Mouse (Mus musculus): ENCODE measurements around the gene Itgbl1. TPM values are rescaled to one million over a fixed set of nuclear protein-coding genes. Genes with fewer than 3 reads are reported as not detected.

Gene Itgbl1
- polyA plus RNA-seq, 1 experiment from 2014 or later = 4.8 TPM

DNA sequence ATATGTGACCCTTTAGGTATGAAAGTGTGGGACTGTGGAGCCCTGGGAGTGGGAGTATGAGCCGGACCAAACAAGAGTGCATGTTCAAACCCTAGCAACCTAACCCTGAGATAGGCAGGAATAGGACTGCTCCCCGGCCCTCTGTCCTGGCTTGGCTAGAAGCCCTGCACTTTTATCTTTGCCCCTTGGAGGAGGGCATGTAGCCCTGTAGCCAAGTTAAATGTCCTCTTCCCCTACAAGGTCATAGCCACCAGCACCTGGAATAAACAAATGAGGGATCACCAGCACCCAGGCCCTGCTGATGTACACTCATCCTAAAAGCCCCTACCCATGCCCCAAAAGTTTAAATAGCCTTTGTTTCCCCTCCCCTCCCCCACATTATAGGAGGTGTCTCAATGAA is 18.3 kb downstream of the Itgbl1 start:
- H3K36me3 ChIP-seq (ENCODE audit: control insufficient read depth, insufficient read depth) = no peaks in the 10 kb centered on the region
- WGBS = 76% methylated on average over 2 of the region's 2 CpGs
- no peak for ATAC-seq

DNA sequence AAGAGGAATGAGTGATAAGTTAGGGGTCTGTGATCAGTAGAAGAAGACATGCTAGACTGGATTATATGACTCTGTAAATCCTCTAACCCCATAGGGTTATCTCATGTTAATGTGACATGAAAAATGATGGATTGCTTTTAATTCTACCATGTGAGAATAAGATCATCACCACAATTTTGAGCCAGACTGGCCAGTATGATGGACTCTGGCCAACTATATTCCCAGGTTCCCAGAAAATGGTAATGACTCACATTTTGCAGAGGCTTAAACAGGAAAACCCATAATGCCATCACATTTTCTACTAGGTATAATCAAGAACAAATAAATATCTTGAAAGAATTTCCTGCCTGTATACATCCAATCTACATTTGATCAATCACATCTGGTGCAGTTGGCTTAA is 55.0 kb downstream of the Itgbl1 start:
- no peak for ATAC-seq
- H3K27me3 ChIP-seq (replicated peaks; ENCODE audit: control insufficient read depth, insufficient read depth, low read length) = no peaks in the 10 kb centered on the region
- H3K4me2 ChIP-seq (ENCODE audit: low read length) = no peak overlapping the region
- no peak overlapping the region for H3K4me3 ChIP-seq (replicated peaks; ENCODE audit: low read length)
- no peaks in the 10 kb centered on the region for H3K36me3 ChIP-seq (ENCODE audit: control insufficient read depth, insufficient read depth)
- no peaks in the 10 kb centered on the region for H3K4me1 ChIP-seq (replicated peaks; ENCODE audit: control insufficient read depth, insufficient read depth, low read length)
- no peaks in the 10 kb centered on the region for H3K9me3 ChIP-seq (ENCODE audit: control insufficient read depth, low read length)
- H3K9ac ChIP-seq (replicated peaks; ENCODE audit: low read depth, low read length) = no peak overlapping the region
- no peak overlapping the region for H3K27ac ChIP-seq (ENCODE audit: low read length)

More for the DNA sequence above, 18.3 kb downstream of the Itgbl1 start:
- Histone ChIP-seq H3K4me1 (replicated peaks; ENCODE audit: control insufficient read depth, insufficient read depth, low read length) (no peaks in the 10 kb centered on the region), H3K9ac (replicated peaks; ENCODE audit: low read depth, low read length) (no peak overlapping the region), H3K4me2 (ENCODE audit: low read length) (no peak overlapping the region), H3K27ac (ENCODE audit: low read length) (no peak overlapping the region), H3K4me3 (replicated peaks; ENCODE audit: low read length) (no peak overlapping the region), H3K27me3 (replicated peaks; ENCODE audit: control insufficient read depth, insufficient read depth, low read length) (no peaks in the 10 kb centered on the region), H3K9me3 (ENCODE audit: control insufficient read depth, low read length) (no peaks in the 10 kb centered on the region)

DNA sequence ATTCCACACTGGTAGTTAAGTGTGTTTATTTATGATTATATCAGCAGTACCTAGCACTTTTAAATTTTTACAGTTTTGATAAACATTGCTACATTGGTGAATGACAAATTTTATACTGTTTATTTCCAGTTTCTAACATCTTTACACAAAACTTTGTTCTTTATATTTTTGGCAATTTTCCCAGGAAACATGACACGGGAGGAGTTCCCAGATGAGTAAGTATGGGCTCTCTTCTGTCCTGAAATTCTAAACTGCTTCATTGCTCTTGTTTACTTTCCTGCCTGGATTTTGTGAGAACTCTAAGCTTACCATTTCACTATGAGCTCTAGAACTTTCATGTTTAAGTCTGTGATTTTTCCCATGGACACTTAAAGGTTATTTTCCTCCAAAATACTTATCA is 82.3 kb downstream of the Itgbl1 start:
- H3K9me3 ChIP-seq (ENCODE audit: control insufficient read depth, low read length) = no peaks in the 10 kb centered on the region
- no peaks in the 10 kb centered on the region for H3K36me3 ChIP-seq (ENCODE audit: control insufficient read depth, insufficient read depth)
- no peak overlapping the region for H3K4me3 ChIP-seq (replicated peaks; ENCODE audit: low read length)
- no peaks in the 10 kb centered on the region for H3K27me3 ChIP-seq (replicated peaks; ENCODE audit: control insufficient read depth, insufficient read depth, low read length)
- no peak for ATAC-seq
- H3K9ac ChIP-seq (replicated peaks; ENCODE audit: low read depth, low read length) = no peak overlapping the region
- no peaks in the 10 kb centered on the region for H3K4me1 ChIP-seq (replicated peaks; ENCODE audit: control insufficient read depth, insufficient read depth, low read length)
- WGBS = 56% methylated on average over 1 of the region's 1 CpGs
- no peak overlapping the region for H3K4me2 ChIP-seq (ENCODE audit: low read length)
- no peak overlapping the region for H3K27ac ChIP-seq (ENCODE audit: low read length)

DNA sequence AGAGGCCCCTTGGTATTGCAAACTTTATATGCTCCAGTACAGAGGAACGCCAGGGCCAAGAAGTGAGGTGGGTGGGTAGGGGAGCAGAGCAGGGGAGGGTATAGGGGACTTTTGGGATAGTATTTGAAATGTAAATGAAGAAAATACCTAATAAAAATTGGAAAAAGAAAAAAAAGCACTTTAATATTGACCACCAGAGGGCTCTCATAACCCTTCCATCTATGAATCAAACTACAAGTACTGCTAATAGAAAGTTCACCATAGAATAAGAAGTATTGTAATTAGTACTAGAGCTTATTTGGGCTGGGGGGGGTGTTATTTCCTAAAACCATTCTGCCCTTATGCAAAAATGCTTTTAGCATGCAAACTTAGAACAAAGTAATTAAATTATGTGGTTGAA is 91.2 kb downstream of the Itgbl1 start:
- Histone ChIP-seq H3K4me1 (replicated peaks; ENCODE audit: control insufficient read depth, insufficient read depth, low read length) (no peaks in the 10 kb centered on the region), H3K9me3 (ENCODE audit: control insufficient read depth, low read length) (no peaks in the 10 kb centered on the region), H3K27ac (ENCODE audit: low read length) (no peak overlapping the region), H3K9ac (replicated peaks; ENCODE audit: low read depth, low read length) (no peak overlapping the region), H3K4me2 (ENCODE audit: low read length) (no peak overlapping the region), H3K4me3 (replicated peaks; ENCODE audit: low read length) (no peak overlapping the region), H3K27me3 (replicated peaks; ENCODE audit: control insufficient read depth, insufficient read depth, low read length) (no peaks in the 10 kb centered on the region), H3K36me3 (ENCODE audit: control insufficient read depth, insufficient read depth) (no peaks in the 10 kb centered on the region)
- no peak for ATAC-seq
- WGBS = 70% methylated on average over 1 of the region's 1 CpGs

DNA sequence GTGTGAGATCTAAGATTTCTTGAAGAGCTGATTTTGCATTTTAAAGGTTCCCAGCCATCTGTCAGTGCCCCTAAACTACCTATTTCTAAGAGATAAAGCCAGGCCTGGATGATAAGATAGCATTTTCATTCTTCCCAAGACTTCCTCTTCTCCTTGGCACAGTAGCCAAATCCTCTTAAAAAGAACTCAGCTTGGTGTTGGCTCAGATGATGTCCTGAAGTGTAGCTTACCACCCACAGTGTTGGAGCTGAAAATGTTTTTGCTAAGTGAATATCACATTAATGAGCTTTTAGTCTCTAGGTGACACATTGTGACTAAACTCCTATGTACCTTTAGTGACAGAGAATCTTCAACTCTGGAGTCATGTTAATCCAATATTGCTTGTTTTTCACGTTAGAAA is 99.8 kb downstream of the Itgbl1 start:
- Histone ChIP-seq H3K4me1 (replicated peaks; ENCODE audit: control insufficient read depth, insufficient read depth, low read length) (no peaks in the 10 kb centered on the region), H3K27me3 (replicated peaks; ENCODE audit: control insufficient read depth, insufficient read depth, low read length) (no peaks in the 10 kb centered on the region), H3K36me3 (ENCODE audit: control insufficient read depth, insufficient read depth) (no peaks in the 10 kb centered on the region), H3K4me3 (replicated peaks; ENCODE audit: low read length) (no peak overlapping the region), H3K9me3 (ENCODE audit: control insufficient read depth, low read length) (no peaks in the 10 kb centered on the region), H3K4me2 (ENCODE audit: low read length) (no peak overlapping the region), H3K27ac (ENCODE audit: low read length) (no peak overlapping the region), H3K9ac (replicated peaks; ENCODE audit: low read depth, low read length) (no peak overlapping the region)
- no peak for ATAC-seq
- WGBS = 51% methylated on average over 1 of the region's 1 CpGs

DNA sequence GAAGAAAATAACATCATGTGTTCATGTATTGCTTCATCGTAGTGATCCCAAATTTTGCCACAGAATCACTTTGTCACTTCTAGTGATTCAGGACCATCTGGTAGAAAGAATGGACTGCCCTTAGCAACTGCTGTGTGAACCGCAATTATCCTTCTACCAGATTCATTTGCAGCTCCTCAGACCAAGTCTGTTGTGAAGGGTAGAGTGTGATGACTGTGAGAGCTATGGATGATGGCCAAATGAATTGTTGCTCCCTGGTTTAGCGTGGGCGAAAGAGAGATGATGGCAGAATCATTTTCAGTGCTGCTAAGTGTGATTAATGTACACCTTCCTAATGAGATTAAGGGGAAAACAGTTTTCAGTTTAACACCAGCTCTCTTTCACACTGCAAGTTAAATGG is 100.3 kb downstream of the Itgbl1 start:
- no peaks in the 10 kb centered on the region for H3K4me1 ChIP-seq (replicated peaks; ENCODE audit: control insufficient read depth, insufficient read depth, low read length)
- H3K36me3 ChIP-seq (ENCODE audit: control insufficient read depth, insufficient read depth) = no peaks in the 10 kb centered on the region
- H3K4me3 ChIP-seq (replicated peaks; ENCODE audit: low read length) = no peak overlapping the region
- WGBS = 50% methylated on average over 4 of the region's 4 CpGs
- H3K9me3 ChIP-seq (ENCODE audit: control insufficient read depth, low read length) = no peaks in the 10 kb centered on the region
- no peak overlapping the region for H3K27ac ChIP-seq (ENCODE audit: low read length)
- ATAC-seq = peak; percentile 86
- no peak overlapping the region for H3K9ac ChIP-seq (replicated peaks; ENCODE audit: low read depth, low read length)
- no peaks in the 10 kb centered on the region for H3K27me3 ChIP-seq (replicated peaks; ENCODE audit: control insufficient read depth, insufficient read depth, low read length)
- no peak overlapping the region for H3K4me2 ChIP-seq (ENCODE audit: low read length)

DNA sequence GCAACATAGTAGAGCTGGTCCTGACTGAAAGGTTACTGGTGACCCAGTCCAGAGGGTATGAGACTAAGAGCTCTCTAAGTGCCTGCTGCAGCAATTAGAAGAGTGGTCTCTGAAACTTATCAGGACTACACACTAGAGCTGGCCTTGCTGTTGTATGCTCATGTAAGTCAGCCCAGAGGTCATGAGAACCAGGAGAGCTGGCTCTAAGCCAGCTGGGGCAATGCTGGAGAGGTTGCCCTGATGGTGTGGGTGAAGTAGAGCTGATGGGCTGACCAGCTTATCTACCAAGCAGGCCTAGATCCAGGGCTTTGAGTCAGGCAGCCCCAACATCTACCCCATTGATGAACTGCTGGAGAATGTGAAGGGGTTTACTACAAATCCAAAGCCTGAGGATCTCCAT is 142.0 kb downstream of the Itgbl1 start:
- H3K4me1 ChIP-seq (replicated peaks; ENCODE audit: control insufficient read depth, insufficient read depth, low read length) = no peaks in the 10 kb centered on the region
- no peak for ATAC-seq
- H3K27ac ChIP-seq (ENCODE audit: low read length) = no peak overlapping the region
- no peak overlapping the region for H3K4me2 ChIP-seq (ENCODE audit: low read length)
- no peaks in the 10 kb centered on the region for H3K9me3 ChIP-seq (ENCODE audit: control insufficient read depth, low read length)
- no peaks in the 10 kb centered on the region for H3K27me3 ChIP-seq (replicated peaks; ENCODE audit: control insufficient read depth, insufficient read depth, low read length)
- H3K36me3 ChIP-seq (ENCODE audit: control insufficient read depth, insufficient read depth) = no peaks in the 10 kb centered on the region
- no peak overlapping the region for H3K9ac ChIP-seq (replicated peaks; ENCODE audit: low read depth, low read length)
- no peak overlapping the region for H3K4me3 ChIP-seq (replicated peaks; ENCODE audit: low read length)

DNA sequence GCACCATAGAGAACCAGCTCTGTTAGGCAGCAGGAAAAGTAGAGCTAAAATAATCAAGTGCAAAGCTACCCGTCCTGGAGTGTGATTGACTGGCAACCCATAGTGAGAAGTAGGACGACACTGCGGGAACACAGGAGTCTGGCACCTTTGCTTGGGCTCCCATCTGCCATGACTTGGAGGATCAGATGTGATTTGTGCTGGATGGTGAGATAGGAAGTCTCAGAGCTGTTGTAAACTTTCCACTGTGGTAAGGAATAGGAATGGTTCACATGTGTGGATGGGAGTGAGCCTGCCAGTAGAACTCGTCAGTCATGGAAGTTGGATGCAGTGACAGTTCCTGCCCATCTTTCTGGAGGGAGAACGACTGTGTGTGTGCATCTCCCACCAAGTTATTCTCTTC is 177.9 kb downstream of the Itgbl1 start:
- H3K4me1 ChIP-seq (replicated peaks; ENCODE audit: control insufficient read depth, insufficient read depth, low read length) = no peaks in the 10 kb centered on the region
- peak; percentile 94 for ATAC-seq
- no peak overlapping the region for H3K4me2 ChIP-seq (ENCODE audit: low read length)
- whole genome bisulfite sequencing = 71% methylated on average over 5 of the region's 5 CpGs
- H3K27me3 ChIP-seq (replicated peaks; ENCODE audit: control insufficient read depth, insufficient read depth, low read length) = no peaks in the 10 kb centered on the region
- H3K9ac ChIP-seq (replicated peaks; ENCODE audit: low read depth, low read length) = no peak overlapping the region
- no peak overlapping the region for H3K27ac ChIP-seq (ENCODE audit: low read length)
- no peaks in the 10 kb centered on the region for H3K36me3 ChIP-seq (ENCODE audit: control insufficient read depth, insufficient read depth)
- H3K4me3 ChIP-seq (replicated peaks; ENCODE audit: low read length) = no peak overlapping the region
- H3K9me3 ChIP-seq (ENCODE audit: control insufficient read depth, low read length) = no peaks in the 10 kb centered on the region

DNA sequence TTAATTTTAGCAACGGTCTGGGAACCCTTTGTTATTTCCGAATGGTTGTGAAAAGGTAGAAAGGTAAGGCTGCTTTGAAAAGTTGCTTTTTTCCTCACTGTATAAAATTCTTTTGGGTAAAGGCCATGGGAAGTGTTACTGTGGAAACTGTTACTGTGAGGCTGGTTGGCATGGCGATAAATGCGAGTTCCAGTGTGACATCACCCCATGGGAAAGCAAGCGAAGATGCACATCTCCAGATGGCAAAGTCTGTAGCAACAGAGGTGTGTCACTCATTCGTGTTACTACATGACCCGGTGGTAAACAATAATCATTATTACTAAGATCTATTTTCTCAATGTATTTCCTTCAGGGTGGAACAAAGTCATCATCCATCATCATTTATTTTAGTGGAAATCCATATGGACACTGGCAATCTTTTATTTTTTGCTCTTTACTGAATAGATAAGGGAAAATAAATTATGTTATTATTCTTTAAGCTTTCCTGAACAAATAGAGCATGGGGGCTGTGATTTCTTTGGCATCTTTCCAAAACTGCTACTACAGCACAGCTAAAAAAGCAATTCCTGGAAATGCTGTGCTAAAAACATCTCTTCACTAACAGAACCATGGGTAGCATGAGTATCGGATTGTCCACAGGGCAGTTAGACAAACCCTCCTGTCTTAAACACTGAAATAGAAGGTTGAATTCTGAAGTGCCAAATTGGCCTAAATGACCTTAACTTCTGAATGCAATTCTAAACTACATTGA is 184.1 kb downstream of the Itgbl1 start:
- Histone ChIP-seq H3K4me3 (replicated peaks; ENCODE audit: low read length) (no peak overlapping the region), H3K4me1 (replicated peaks; ENCODE audit: control insufficient read depth, insufficient read depth, low read length) (peaks cover 5% of the 10 kb centered on the region; the same call in 1 of the 2 replicates), H3K9ac (replicated peaks; ENCODE audit: low read depth, low read length) (no peak overlapping the region), H3K27ac (ENCODE audit: low read length) (no peak overlapping the region), H3K36me3 (ENCODE audit: control insufficient read depth, insufficient read depth) (no peaks in the 10 kb centered on the region), H3K27me3 (replicated peaks; ENCODE audit: control insufficient read depth, insufficient read depth, low read length) (no peaks in the 10 kb centered on the region), H3K4me2 (ENCODE audit: low read length) (no peak overlapping the region), H3K9me3 (ENCODE audit: control insufficient read depth, low read length) (no peaks in the 10 kb centered on the region)
- 50% methylated on average over 8 of the region's 8 CpGs for WGBS
- peak; percentile 85 for ATAC-seq

DNA sequence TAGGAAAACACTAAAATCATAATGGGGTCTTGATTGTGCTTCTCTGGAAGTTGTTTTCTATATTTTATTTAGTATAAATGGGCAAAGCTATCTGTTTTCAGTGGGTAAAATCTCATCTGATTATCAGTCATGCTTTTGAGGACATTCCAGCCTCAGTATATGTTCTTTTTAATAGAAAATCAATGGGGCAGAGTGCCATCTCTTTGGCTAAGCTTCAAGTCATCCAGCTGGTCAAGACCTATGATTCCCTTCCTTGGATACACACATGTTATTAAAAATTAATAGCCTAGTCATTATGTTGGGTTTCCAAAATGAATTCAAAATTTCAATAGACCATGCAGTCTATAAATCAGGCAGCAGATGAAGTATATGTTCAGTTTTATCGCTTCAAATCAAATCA is 204.8 kb downstream of the Itgbl1 start:
- H3K4me2 ChIP-seq (ENCODE audit: low read length) = no peak overlapping the region
- H3K4me3 ChIP-seq (replicated peaks; ENCODE audit: low read length) = no peak overlapping the region
- H3K9me3 ChIP-seq (ENCODE audit: control insufficient read depth, low read length) = no peaks in the 10 kb centered on the region
- ATAC-seq = no peak
- no peak overlapping the region for H3K9ac ChIP-seq (replicated peaks; ENCODE audit: low read depth, low read length)
- 90% methylated on average over 1 of the region's 1 CpGs for WGBS
- H3K27ac ChIP-seq (ENCODE audit: low read length) = no peak overlapping the region
- H3K27me3 ChIP-seq (replicated peaks; ENCODE audit: control insufficient read depth, insufficient read depth, low read length) = no peaks in the 10 kb centered on the region
- H3K36me3 ChIP-seq (ENCODE audit: control insufficient read depth, insufficient read depth) = no peaks in the 10 kb centered on the region
- H3K4me1 ChIP-seq (replicated peaks; ENCODE audit: control insufficient read depth, insufficient read depth, low read length) = no peaks in the 10 kb centered on the region

Measured in forebrain, embryonic 16.5 days (tissue).